Mouse (Mus musculus) mesoderm, embryonic 11.5 days (tissue): ENCODE measurements around the gene Pcp4l1.
"Not testable (repeated sequence)": the region's sequence is repeated elsewhere in the genome, so short reads cannot be mapped to it uniquely, and the experiment has no call there.

Experiments used
- DNase-seq: peaks from one replicate; pipeline ENCODE4 v3.0.0-alpha.2; 2012; ENCODE audit warnings: low read depth, low spot score

Pcp4l1 gene

GRCm38 (mm10) chr1:171137486-171138155 lies 58.4 kb downstream of the Pcp4l1 start:
- DNase-seq, result not testable (repeated sequence)

- DNase-seq, result no peak
Observed at GRCm38 (mm10) chr1:171135600-171135999, 60.5 kb downstream of the Pcp4l1 start.

- DNase-seq, result no peak
Observed at GRCm38 (mm10) chr1:171130971-171131370, 65.1 kb downstream of the Pcp4l1 start.

GRCm38 (mm10) chr1:171129251-171129650 lies 66.8 kb downstream of the Pcp4l1 start:
- DNase-seq, result no peak

GRCm38 (mm10) chr1:171124398-171124797 lies 71.7 kb downstream of the Pcp4l1 start:
- DNase-seq, result no peak
